Mouse (Mus musculus) heart, embryonic 15.5 days (tissue): ENCODE results near the gene Ephb1. TPM values are rescaled to one million over a fixed set of nuclear protein-coding genes. Genes with fewer than 3 reads are reported as not detected.

ENCODE experiments used
- ATAC-seq: fragments of 200-750 bp; cut with Nextera tagmentation; replicated peaks from 2 replicates; pipeline ENCODE4 v1.8.0; 2017; ENCODE audit warnings: low read depth, moderate TSS enrichment; ENCODE audit not compliant: insufficient number of reproducible peaks, insufficient read depth, low FRiP score
- H3K27ac ChIP-seq: fragments of 300-500 bp; sonication (generic); 2 replicates; pipeline ENCODE4 v1.5.1; 2015; ENCODE audit warnings: mild to moderate bottlenecking, inconsistent platforms
- H3K27me3 ChIP-seq: fragments of 300-500 bp; sonication (generic); 2 replicates; pipeline ENCODE4 v1.6.1; 2015; ENCODE audit warnings: inconsistent platforms
- H3K36me3 ChIP-seq: fragments of 300-500 bp; sonication (generic); 2 replicates; pipeline ENCODE4 v1.6.1; 2015; ENCODE audit warnings: mild to moderate bottlenecking, inconsistent platforms
- H3K4me1 ChIP-seq: fragments of 300-500 bp; sonication (generic); replicated peaks from 2 replicates; pipeline ENCODE4 v1.6.1; 2015; ENCODE audit warnings: inconsistent platforms
- H3K4me2 ChIP-seq: fragments of 300-500 bp; sonication (generic); 2 replicates; pipeline ENCODE4 v1.6.1; 2015; ENCODE audit warnings: inconsistent platforms, mild to moderate bottlenecking, moderate library complexity
- H3K4me3 ChIP-seq: fragments of 300-500 bp; sonication (generic); 2 replicates; pipeline ENCODE4 v1.5.1; 2015; ENCODE audit warnings: mild to moderate bottlenecking, inconsistent platforms
- H3K9ac ChIP-seq: fragments of 300-500 bp; sonication (generic); 2 replicates; pipeline ENCODE4 v1.6.1; 2015; ENCODE audit warnings: mild to moderate bottlenecking, inconsistent platforms
- H3K9me3 ChIP-seq: fragments of 300-500 bp; sonication (generic); replicated peaks from 2 replicates; pipeline ENCODE4 v1.6.1; 2016; ENCODE audit warnings: inconsistent platforms
- WGBS: fragments of 180-500 bp; shearing (Covaris S2); methylation state at CpG from one replicate; pipeline ENCODE4 v1.1.7; 2015; ENCODE audit warnings: mixed read lengths; 5-methylcytosine and 5-hydroxymethylcytosine counted together
- polyA plus RNA-seq: library from polyadenylated mRNA; unstranded; fragments of >200 nt; fragmentation: Nextera tagmentation; extraction: Ambion mirVana; gene quantifications from 2 replicates; pipeline ENCODE4 v1.2.1, GENCODE M21; 2015

Gene Ephb1
- polyA plus RNA-seq, 1 experiment from 2014 or later, result 1.4 TPM

GRCm38 (mm10) chr9:101976884-101977465 is 377.5 kb downstream of the Ephb1 start:
- no peaks in the 10 kb centered on the region for H3K9me3 ChIP-seq
- no peaks in the 10 kb centered on the region for H3K27me3 ChIP-seq
- no peaks in the 10 kb centered on the region for H3K36me3 ChIP-seq
- 80% methylated on average over 4 of the region's 4 CpGs for WGBS
- no peak for ATAC-seq
- no peak overlapping the region for H3K4me2 ChIP-seq
- no peak overlapping the region for H3K4me3 ChIP-seq
- no peak overlapping the region for H3K9ac ChIP-seq
- H3K27ac ChIP-seq, result no peak overlapping the region
- no peaks in the 10 kb centered on the region for H3K4me1 ChIP-seq

GRCm38 (mm10) chr9:101972314-101972713 is 382.2 kb downstream of the Ephb1 start:
- H3K4me3 ChIP-seq, result no peak overlapping the region
- WGBS, result 70% methylated on average over 8 of the region's 8 CpGs
- 0 out of 2 replicates have a peak, but pooled peaks cover 3% of the 10 kb centered on the region for H3K4me1 ChIP-seq
- H3K27ac ChIP-seq, result no peak overlapping the region
- no peaks in the 10 kb centered on the region for H3K27me3 ChIP-seq
- H3K9ac ChIP-seq, result no peak overlapping the region
- H3K36me3 ChIP-seq, result no peaks in the 10 kb centered on the region
- ATAC-seq, result no peak
- H3K4me2 ChIP-seq, result no peak overlapping the region
- no peaks in the 10 kb centered on the region for H3K9me3 ChIP-seq

DNA sequence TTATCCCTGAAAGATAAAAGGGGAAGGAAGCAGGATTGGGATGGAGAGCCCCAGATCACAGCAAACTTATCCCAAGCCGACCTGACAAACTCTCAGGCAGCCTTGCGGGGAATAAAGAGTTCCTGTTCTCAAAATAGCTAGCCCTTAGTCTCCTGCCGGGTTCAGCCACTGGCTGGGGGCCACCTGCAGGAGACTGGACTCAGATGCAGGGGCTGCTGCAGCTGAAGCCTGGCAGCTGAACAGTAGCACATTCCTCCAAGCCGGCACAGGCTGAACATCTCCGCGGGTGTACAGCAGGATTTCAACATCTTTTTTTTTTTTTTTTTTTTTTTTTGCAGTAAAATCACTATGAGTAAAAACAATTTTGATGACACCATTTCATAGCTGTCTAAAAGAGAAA is 382.7 kb downstream of the Ephb1 start:
- Histone ChIP-seq H3K36me3 (no peaks in the 10 kb centered on the region), H3K27ac (no peak overlapping the region), H3K4me1 (0 out of 2 replicates have a peak, but pooled peaks cover 3% of the 10 kb centered on the region), H3K9ac (no peak overlapping the region), H3K9me3 (no peaks in the 10 kb centered on the region), H3K27me3 (no peaks in the 10 kb centered on the region), H3K4me2 (no peak overlapping the region), H3K4me3 (no peak overlapping the region)
- WGBS, result 17% methylated on average over 6 of the region's 6 CpGs
- no peak for ATAC-seq

DNA sequence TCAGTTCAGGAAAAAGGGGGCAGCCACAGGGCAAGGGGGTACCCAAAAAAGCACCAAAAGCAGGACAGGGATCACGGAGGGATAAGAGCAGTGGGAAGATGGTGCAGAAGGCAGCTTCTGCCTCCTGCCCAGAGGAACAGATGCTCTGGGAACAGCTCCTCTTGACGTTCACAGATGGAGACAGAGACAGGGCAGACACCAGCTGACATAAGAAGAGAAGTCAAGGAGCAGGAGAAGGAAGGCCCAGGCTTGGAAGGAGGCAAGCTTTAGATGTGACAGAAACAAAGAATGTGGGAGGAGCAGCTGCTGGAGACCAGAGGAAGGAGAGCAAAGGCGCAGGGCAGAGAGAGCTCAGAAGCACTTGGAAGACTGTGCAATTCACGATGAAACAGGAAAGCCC is 398.3 kb downstream of the Ephb1 start:
- no peaks in the 10 kb centered on the region for H3K36me3 ChIP-seq
- H3K27ac ChIP-seq, result no peak overlapping the region
- H3K4me3 ChIP-seq, result no peak overlapping the region
- no peak overlapping the region for H3K4me2 ChIP-seq
- no peak overlapping the region for H3K9ac ChIP-seq
- no peaks in the 10 kb centered on the region for H3K4me1 ChIP-seq
- no peaks in the 10 kb centered on the region for H3K9me3 ChIP-seq
- no peaks in the 10 kb centered on the region for H3K27me3 ChIP-seq
- no peak for ATAC-seq
- 32% methylated on average over 4 of the region's 4 CpGs for WGBS

GRCm38 (mm10) chr9:101954529-101954928 is 400.0 kb downstream of the Ephb1 start:
- H3K4me3 ChIP-seq, result no peak overlapping the region
- no peak for ATAC-seq
- WGBS, result 69% methylated on average over 4 of the region's 4 CpGs

GRCm38 (mm10) chr9:101950101-101950500 is 404.4 kb downstream of the Ephb1 start:
- 33% methylated on average over 3 of the region's 3 CpGs for WGBS
- no peak overlapping the region for H3K4me3 ChIP-seq
- H3K4me2 ChIP-seq, result no peak overlapping the region
- H3K27me3 ChIP-seq, result no peaks in the 10 kb centered on the region
- no peaks in the 10 kb centered on the region for H3K36me3 ChIP-seq
- no peak overlapping the region for H3K9ac ChIP-seq
- H3K4me1 ChIP-seq, result no peaks in the 10 kb centered on the region
- H3K27ac ChIP-seq, result no peak overlapping the region
- no peak for ATAC-seq
- H3K9me3 ChIP-seq, result no peaks in the 10 kb centered on the region

More at GRCm38 (mm10) chr9:101954529-101954928, 400.0 kb downstream of the Ephb1 start:
- H3K9ac ChIP-seq, result no peak overlapping the region
- no peak overlapping the region for H3K27ac ChIP-seq
- H3K27me3 ChIP-seq, result no peaks in the 10 kb centered on the region
- no peak overlapping the region for H3K4me2 ChIP-seq
- no peaks in the 10 kb centered on the region for H3K36me3 ChIP-seq
- no peaks in the 10 kb centered on the region for H3K4me1 ChIP-seq
- H3K9me3 ChIP-seq, result no peaks in the 10 kb centered on the region

- Histone ChIP-seq H3K4me2 (no peak overlapping the region), H3K27ac (no peak overlapping the region), H3K27me3 (peaks cover 8% of the 10 kb centered on the region; the same call in 1 of the 2 replicates), H3K36me3 (no peaks in the 10 kb centered on the region), H3K4me3 (no peak overlapping the region), H3K9me3 (no peaks in the 10 kb centered on the region), H3K9ac (no peak overlapping the region), H3K4me1 (no peaks in the 10 kb centered on the region)
- no peak for ATAC-seq
- 78% methylated on average over 4 of the region's 4 CpGs for WGBS
These were observed 408.7 kb downstream of the Ephb1 start for GRCm38 (mm10) chr9:101945814-101946213.

GRCm38 (mm10) chr9:101945326-101945725 is 409.2 kb downstream of the Ephb1 start:
- ATAC-seq, result no peak
- Histone ChIP-seq H3K27ac (no peak overlapping the region), H3K27me3 (peaks cover 8% of the 10 kb centered on the region; the same call in 1 of the 2 replicates)

GRCm38 (mm10) chr9:101942058-101942669 is 412.3 kb downstream of the Ephb1 start:
- H3K4me3 ChIP-seq, result no peak overlapping the region
- H3K4me2 ChIP-seq, result no peak overlapping the region
- 76% methylated on average over 9 of the region's 9 CpGs for WGBS
- peaks cover 8% of the 10 kb centered on the region; the same call in 1 of the 2 replicates for H3K27me3 ChIP-seq
- H3K4me1 ChIP-seq, result no peaks in the 10 kb centered on the region
- H3K27ac ChIP-seq, result no peak overlapping the region
- no peaks in the 10 kb centered on the region for H3K9me3 ChIP-seq
- H3K36me3 ChIP-seq, result no peaks in the 10 kb centered on the region
- no peak overlapping the region for H3K9ac ChIP-seq
- no peak for ATAC-seq

More at GRCm38 (mm10) chr9:101945326-101945725, 409.2 kb downstream of the Ephb1 start:
- no peaks in the 10 kb centered on the region for H3K36me3 ChIP-seq
- H3K9ac ChIP-seq, result no peak overlapping the region
- no peaks in the 10 kb centered on the region for H3K9me3 ChIP-seq
- 71% methylated on average over 7 of the region's 7 CpGs for WGBS
- H3K4me1 ChIP-seq, result no peaks in the 10 kb centered on the region
- no peak overlapping the region for H3K4me3 ChIP-seq
- H3K4me2 ChIP-seq, result no peak overlapping the region

DNA sequence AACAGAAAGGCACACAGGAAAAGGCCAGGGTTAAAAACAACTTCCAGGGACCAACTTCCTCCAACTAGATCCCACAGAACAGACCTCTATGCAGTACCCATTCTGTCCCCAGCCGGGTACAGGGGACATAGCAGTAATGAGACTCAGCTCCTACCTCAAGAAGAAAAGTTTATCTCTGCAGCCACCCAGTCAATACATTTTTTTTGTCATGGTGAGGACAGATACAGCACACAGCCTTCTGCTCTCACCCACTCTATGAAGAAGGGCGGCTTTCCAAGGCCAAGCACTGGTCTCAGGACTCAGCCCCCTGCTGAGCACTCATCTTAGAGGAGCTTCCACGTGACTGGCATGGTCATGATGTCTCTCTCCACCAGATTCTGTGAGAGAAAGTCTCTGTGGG is 414.3 kb downstream of the Ephb1 start:
- Histone ChIP-seq H3K36me3 (no peaks in the 10 kb centered on the region), H3K27me3 (peaks cover 12% of the 10 kb centered on the region; the same call in 1 of the 2 replicates), H3K4me3 (no peak overlapping the region), H3K9me3 (no peaks in the 10 kb centered on the region), H3K4me2 (no peak overlapping the region), H3K9ac (no peak overlapping the region), H3K27ac (no peak overlapping the region), H3K4me1 (no peaks in the 10 kb centered on the region)
- 0 out of 2 replicates have a peak, but pooled peaks have one; percentile 27 for ATAC-seq
- WGBS, result 60% methylated on average over 3 of the region's 3 CpGs

- H3K27ac ChIP-seq, result no peak overlapping the region
- H3K4me1 ChIP-seq, result no peaks in the 10 kb centered on the region
- no peak overlapping the region for H3K4me3 ChIP-seq
- H3K9me3 ChIP-seq, result no peaks in the 10 kb centered on the region
- H3K4me2 ChIP-seq, result no peak overlapping the region
- 0 out of 2 replicates have a peak, but pooled peaks have one; percentile 39 for ATAC-seq
- no peak overlapping the region for H3K9ac ChIP-seq
- H3K27me3 ChIP-seq, result peaks cover 18% of the 10 kb centered on the region; the same call in 1 of the 2 replicates
- no peaks in the 10 kb centered on the region for H3K36me3 ChIP-seq
- 45% methylated on average over 5 of the region's 5 CpGs for WGBS
These were observed 415.5 kb downstream of the Ephb1 start for GRCm38 (mm10) chr9:101939006-101939405.

GRCm38 (mm10) chr9:101938066-101938465 is 416.4 kb downstream of the Ephb1 start:
- WGBS, result 63% methylated on average over 4 of the region's 4 CpGs
- H3K9ac ChIP-seq, result no peak overlapping the region
- H3K4me1 ChIP-seq, result no peaks in the 10 kb centered on the region
- H3K4me3 ChIP-seq, result no peak overlapping the region
- H3K9me3 ChIP-seq, result no peaks in the 10 kb centered on the region
- H3K27ac ChIP-seq, result no peak overlapping the region
- H3K36me3 ChIP-seq, result no peaks in the 10 kb centered on the region
- no peak for ATAC-seq
- H3K27me3 ChIP-seq, result peaks cover 18% of the 10 kb centered on the region; the same call in 1 of the 2 replicates
- no peak overlapping the region for H3K4me2 ChIP-seq
